Mouse (Mus musculus): ENCODE measurements around the gene Ttll1. TPM values are rescaled to one million over a fixed set of nuclear protein-coding genes. Genes with fewer than 3 reads are reported as not detected.
"Not testable (repeated sequence)": the region's sequence is repeated elsewhere in the genome, so short reads cannot be mapped to it uniquely, and the experiment has no call there.

Gene Ttll1
- polyA plus RNA-seq, 1 experiment from 2014 or later, result 69.8 TPM

- ATAC-seq; H3K36me3 ChIP-seq (ENCODE audit: poor library complexity, severe bottlenecking); H3K27ac ChIP-seq; H3K27me3 ChIP-seq; H3K4me2 ChIP-seq; H3K9me3 ChIP-seq (replicated peaks); H3K4me3 ChIP-seq; H3K9ac ChIP-seq: not testable (repeated sequence)
- peaks cover 12% of the 10 kb centered on the region for H3K4me1 ChIP-seq
- WGBS, result 94% methylated on average over 8 of the region's 8 CpGs
Measured at GRCm38 (mm10) chr15:83462349-83462748, 48.3 kb downstream of the Ttll1 start.

DNA sequence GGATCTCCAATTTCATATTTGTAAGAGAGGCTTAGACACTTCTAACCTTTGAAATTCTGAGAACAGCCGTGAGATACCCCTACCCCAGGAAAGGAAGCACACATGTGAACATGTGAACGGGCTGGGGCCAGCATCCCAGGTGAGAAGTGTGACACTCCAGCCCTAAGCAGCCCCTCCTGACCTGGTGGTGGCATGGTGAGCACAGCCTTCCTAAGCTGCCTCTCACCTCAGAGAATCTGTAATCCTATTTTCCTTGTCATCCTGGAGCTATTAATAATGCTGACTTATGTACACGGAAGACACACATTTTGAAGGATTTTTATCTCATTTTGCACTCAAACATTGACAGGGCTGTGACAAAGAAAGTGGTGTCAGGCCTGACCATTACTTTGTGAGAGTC, 49.8 kb downstream of the Ttll1 start:
- peaks cover 12% of the 10 kb centered on the region for H3K4me1 ChIP-seq
- no peak overlapping the region for H3K27ac ChIP-seq
- H3K9ac ChIP-seq, result no peak overlapping the region
- H3K36me3 ChIP-seq (ENCODE audit: poor library complexity, severe bottlenecking), result no peaks in the 10 kb centered on the region
- ATAC-seq, result no peak
- 90% methylated on average over 3 of the region's 3 CpGs for WGBS
- H3K4me2 ChIP-seq, result no peak overlapping the region
- no peaks in the 10 kb centered on the region for H3K27me3 ChIP-seq
- H3K9me3 ChIP-seq (replicated peaks), result no peaks in the 10 kb centered on the region
- no peak overlapping the region for H3K4me3 ChIP-seq

GRCm38 (mm10) chr15:83457541-83457940, 53.2 kb downstream of the Ttll1 start:
- Histone ChIP-seq H3K4me2 (no peak overlapping the region), H3K4me1 (no peaks in the 10 kb centered on the region), H3K27ac (no peak overlapping the region), H3K4me3 (no peak overlapping the region), H3K36me3 (ENCODE audit: poor library complexity, severe bottlenecking) (no peaks in the 10 kb centered on the region), H3K9me3 (replicated peaks) (no peaks in the 10 kb centered on the region), H3K27me3 (no peaks in the 10 kb centered on the region), H3K9ac (no peak overlapping the region)
- no peak for ATAC-seq
- 95% methylated on average over 1 of the region's 1 CpGs for WGBS

- no peak for ATAC-seq
- H3K27ac ChIP-seq, result no peak overlapping the region
- peaks cover 10% of the 10 kb centered on the region; the same call in 1 of the 2 replicates for H3K4me1 ChIP-seq
- no peaks in the 10 kb centered on the region for H3K36me3 ChIP-seq (ENCODE audit: poor library complexity, severe bottlenecking)
- H3K4me2 ChIP-seq, result no peak overlapping the region
- WGBS, result 92% methylated on average over 5 of the region's 5 CpGs
- no peak overlapping the region for H3K9ac ChIP-seq
- no peak overlapping the region for H3K4me3 ChIP-seq
- H3K27me3 ChIP-seq, result no peaks in the 10 kb centered on the region
- H3K9me3 ChIP-seq (replicated peaks), result no peaks in the 10 kb centered on the region
Measured at GRCm38 (mm10) chr15:83455637-83456036, 55.1 kb downstream of the Ttll1 start.

- Histone ChIP-seq H3K4me3 (no peak overlapping the region), H3K27ac (no peak overlapping the region), H3K36me3 (ENCODE audit: poor library complexity, severe bottlenecking) (no peaks in the 10 kb centered on the region), H3K9me3 (replicated peaks) (no peaks in the 10 kb centered on the region), H3K4me1 (peaks cover 10% of the 10 kb centered on the region; the same call in 1 of the 2 replicates), H3K9ac (no peak overlapping the region), H3K4me2 (no peak overlapping the region), H3K27me3 (no peaks in the 10 kb centered on the region)
- 93% methylated on average over 3 of the region's 3 CpGs for WGBS
- no peak for ATAC-seq
Measured at GRCm38 (mm10) chr15:83455034-83455433, 55.7 kb downstream of the Ttll1 start.

- ATAC-seq, result no peak
- WGBS, result 90% methylated on average over 7 of the region's 7 CpGs
- Histone ChIP-seq H3K9ac (no peak overlapping the region), H3K9me3 (replicated peaks) (no peaks in the 10 kb centered on the region), H3K27me3 (no peaks in the 10 kb centered on the region), H3K4me2 (no peak overlapping the region), H3K36me3 (ENCODE audit: poor library complexity, severe bottlenecking) (no peaks in the 10 kb centered on the region), H3K4me3 (no peak overlapping the region), H3K4me1 (peaks cover 10% of the 10 kb centered on the region; the same call in 1 of the 2 replicates), H3K27ac (no peak overlapping the region)
Measured at GRCm38 (mm10) chr15:83454419-83454818, 56.3 kb downstream of the Ttll1 start.

GRCm38 (mm10) chr15:83453879-83454278, 56.8 kb downstream of the Ttll1 start:
- Histone ChIP-seq H3K27ac (no peak overlapping the region), H3K4me1 (peaks cover 10% of the 10 kb centered on the region; the same call in 1 of the 2 replicates), H3K9ac (no peak overlapping the region), H3K4me2 (no peak overlapping the region), H3K4me3 (no peak overlapping the region), H3K27me3 (no peaks in the 10 kb centered on the region), H3K36me3 (ENCODE audit: poor library complexity, severe bottlenecking) (no peaks in the 10 kb centered on the region), H3K9me3 (replicated peaks) (no peaks in the 10 kb centered on the region)
- ATAC-seq, result no peak
- WGBS, result 73% methylated on average over 3 of the region's 3 CpGs

DNA sequence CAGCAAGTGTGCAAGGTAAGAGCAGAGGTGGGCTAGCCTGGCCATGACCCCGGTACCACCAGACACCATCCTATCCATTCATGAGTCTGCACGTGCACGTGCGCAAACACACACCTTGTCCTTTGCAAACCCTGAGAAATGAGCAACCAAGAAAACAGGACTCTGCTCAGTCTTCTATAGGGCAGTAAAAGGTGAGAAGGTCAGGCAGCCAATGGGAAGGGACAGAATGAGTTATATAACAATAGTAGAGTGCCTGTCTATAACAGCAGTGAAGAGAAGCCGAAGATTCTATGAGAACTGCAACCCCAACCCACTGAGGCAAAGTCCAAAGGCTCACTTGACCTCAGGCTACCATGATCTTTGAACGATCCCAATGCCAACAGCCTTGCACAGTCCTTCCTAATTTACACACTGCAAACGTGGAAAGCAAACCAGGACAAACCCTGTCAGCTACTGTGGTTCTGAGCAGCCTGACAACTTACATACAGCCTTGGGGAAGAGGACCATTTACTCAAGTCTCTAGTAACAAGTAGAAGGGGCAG, 58.4 kb downstream of the Ttll1 start:
- no peak for ATAC-seq
- Histone ChIP-seq H3K9ac (no peak overlapping the region), H3K36me3 (ENCODE audit: poor library complexity, severe bottlenecking) (no peaks in the 10 kb centered on the region), H3K4me3 (no peak overlapping the region), H3K9me3 (replicated peaks) (no peaks in the 10 kb centered on the region), H3K4me2 (no peak overlapping the region), H3K4me1 (peaks cover 21% of the 10 kb centered on the region), H3K27me3 (no peaks in the 10 kb centered on the region), H3K27ac (no peak overlapping the region)
- WGBS, result 85% methylated on average over 7 of the region's 7 CpGs

DNA sequence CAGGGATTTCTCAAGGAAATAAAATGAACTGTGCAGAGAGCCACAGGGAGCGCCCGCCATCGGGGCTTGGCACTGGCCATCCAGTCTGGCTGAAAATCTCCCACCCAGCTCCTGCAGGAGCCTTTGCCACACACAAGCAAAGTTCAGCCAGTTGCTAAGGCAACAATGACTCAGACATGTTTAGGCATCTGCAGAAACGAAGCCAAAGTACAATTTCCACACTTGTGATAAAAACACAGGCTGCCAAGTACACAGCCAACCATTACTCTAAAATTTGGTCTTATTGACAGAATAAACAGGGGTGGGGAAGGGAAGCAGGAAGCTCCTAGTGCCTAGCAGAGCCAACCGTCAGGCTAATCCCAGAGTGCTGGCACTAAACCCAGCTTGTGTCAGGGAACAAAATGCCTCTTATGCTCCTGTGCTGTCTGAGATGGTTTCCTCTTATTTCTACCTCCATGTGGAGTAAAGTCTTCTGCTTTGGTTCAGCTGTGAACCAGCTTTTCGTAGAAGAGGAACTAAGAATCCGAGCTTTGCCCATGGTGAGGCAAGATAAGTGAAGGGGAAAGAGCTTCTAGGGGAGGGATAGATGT, 59.0 kb downstream of the Ttll1 start:
- H3K4me3 ChIP-seq, result no peak overlapping the region
- no peaks in the 10 kb centered on the region for H3K36me3 ChIP-seq (ENCODE audit: poor library complexity, severe bottlenecking)
- no peak overlapping the region for H3K27ac ChIP-seq
- H3K4me2 ChIP-seq, result no peak overlapping the region
- ATAC-seq, result no peak
- 66% methylated on average over 7 of the region's 7 CpGs for WGBS
- no peaks in the 10 kb centered on the region for H3K27me3 ChIP-seq
- H3K4me1 ChIP-seq, result peaks cover 23% of the 10 kb centered on the region
- H3K9me3 ChIP-seq (replicated peaks), result no peaks in the 10 kb centered on the region
- H3K9ac ChIP-seq, result no peak overlapping the region

GRCm38 (mm10) chr15:83450007-83450406, 60.7 kb downstream of the Ttll1 start:
- Histone ChIP-seq H3K27ac (no peak overlapping the region), H3K4me1 (peaks cover 23% of the 10 kb centered on the region), H3K36me3 (ENCODE audit: poor library complexity, severe bottlenecking) (no peaks in the 10 kb centered on the region), H3K4me3 (no peak overlapping the region), H3K27me3 (no peaks in the 10 kb centered on the region), H3K9me3 (replicated peaks) (no peaks in the 10 kb centered on the region), H3K4me2 (no peak overlapping the region), H3K9ac (no peak overlapping the region)
- WGBS, result 84% methylated on average over 2 of the region's 2 CpGs
- no peak for ATAC-seq

GRCm38 (mm10) chr15:83448646-83449045, 62.0 kb downstream of the Ttll1 start:
- Histone ChIP-seq H3K4me3 (no peak overlapping the region), H3K27me3 (no peaks in the 10 kb centered on the region), H3K27ac (no peak overlapping the region), H3K9me3 (replicated peaks) (no peaks in the 10 kb centered on the region), H3K4me2 (no peak overlapping the region), H3K9ac (no peak overlapping the region), H3K4me1 (peaks cover 23% of the 10 kb centered on the region), H3K36me3 (ENCODE audit: poor library complexity, severe bottlenecking) (no peaks in the 10 kb centered on the region)
- ATAC-seq, result no peak
- 84% methylated on average over 5 of the region's 5 CpGs for WGBS

- H3K9me3 ChIP-seq (replicated peaks), result no peaks in the 10 kb centered on the region
- H3K27me3 ChIP-seq, result no peaks in the 10 kb centered on the region
- peaks cover 23% of the 10 kb centered on the region for H3K4me1 ChIP-seq
- H3K4me3 ChIP-seq, result no peak overlapping the region
- H3K9ac ChIP-seq, result no peak overlapping the region
- no peak overlapping the region for H3K4me2 ChIP-seq
- ATAC-seq, result no peak
- no peaks in the 10 kb centered on the region for H3K36me3 ChIP-seq (ENCODE audit: poor library complexity, severe bottlenecking)
- WGBS, result 69% methylated on average over 10 of the region's 10 CpGs
- H3K27ac ChIP-seq, result no peak overlapping the region
Measured at GRCm38 (mm10) chr15:83447791-83448544, 62.7 kb downstream of the Ttll1 start.

Data from forebrain, embryonic 13.5 days (tissue).